Mouse (Mus musculus) gastrocnemius, postnatal 36 days (tissue): ENCODE data around the gene St6gal1. TPM values are rescaled to one million over a fixed set of nuclear protein-coding genes. Genes with fewer than 3 reads are reported as not detected.
"Not testable (repeated sequence)": the region's sequence is repeated elsewhere in the genome, so short reads cannot be mapped to it uniquely, and the experiment has no call there.

ENCODE experiments used
- DNase-seq, 2 experiments: peaks; one replicate each; pipeline ENCODE4 v3.0.0; 2022
- intact Hi-C: fragments of 180-260 bp; cut with DNase I; formaldehyde crosslinking; loops from one replicate; pipeline ENCODE4 v1.15.1; 2025
- long read RNA-seq, 2 experiments: library from polyadenylated mRNA; stranded (forward); transcript quantifications; one replicate each; pipeline ENCODE4 v2.0.0; 2021
- total RNA-seq, 2 experiments: library from RNA; stranded (reverse); gene quantifications; 2 replicates each; pipeline ENCODE4 v1.2.3; 2021

St6gal1 gene
- total RNA-seq, result 1 to 10 TPM; 2.4 to 3.2 TPM
- long read RNA-seq, experiment 1, full-length matches to known transcripts, result 2 of 3 reads
- long read RNA-seq, experiment 1, partial matches to known transcripts, result 0 of 3 reads
- long read RNA-seq, experiment 1, other reads (novel, unspliced or antisense), result 1 of 3 reads
- long read RNA-seq, experiment 2, partial matches to known transcripts, result 0 of 1 reads
- long read RNA-seq, experiment 2, other reads (novel, unspliced or antisense), result 1 of 1 reads

DNA sequence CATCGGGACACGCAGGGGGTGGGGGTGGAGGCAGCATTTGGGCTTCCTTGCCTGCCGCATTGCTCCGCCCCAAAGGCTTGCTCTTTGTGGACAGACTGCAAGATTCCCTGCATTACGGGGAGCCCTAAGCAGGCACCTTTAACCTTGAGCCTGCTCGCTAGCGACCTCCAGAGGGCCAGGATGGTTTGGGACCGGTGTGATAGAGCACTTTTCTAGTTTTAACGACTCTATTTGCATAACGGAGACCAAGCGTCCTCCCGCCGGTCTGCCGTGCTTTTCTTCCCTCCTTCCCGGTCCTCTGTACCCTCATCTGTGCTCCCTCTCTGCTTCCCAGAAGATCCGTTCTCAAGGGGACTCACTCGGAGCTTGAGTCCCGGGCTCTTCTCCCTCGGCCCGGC, at the start of gene St6gal1:
TSS of gene St6gal1 (plus strand) at position 70 of the 398 bp plus-strand sequence.
- intact Hi-C loops, result loop anchor here (5.0 kb wide), 1 partner anchor 67 kb away; no protein-coding TSS in a partner anchor
- peak; percentile 69 to 76 for DNase-seq

DNA sequence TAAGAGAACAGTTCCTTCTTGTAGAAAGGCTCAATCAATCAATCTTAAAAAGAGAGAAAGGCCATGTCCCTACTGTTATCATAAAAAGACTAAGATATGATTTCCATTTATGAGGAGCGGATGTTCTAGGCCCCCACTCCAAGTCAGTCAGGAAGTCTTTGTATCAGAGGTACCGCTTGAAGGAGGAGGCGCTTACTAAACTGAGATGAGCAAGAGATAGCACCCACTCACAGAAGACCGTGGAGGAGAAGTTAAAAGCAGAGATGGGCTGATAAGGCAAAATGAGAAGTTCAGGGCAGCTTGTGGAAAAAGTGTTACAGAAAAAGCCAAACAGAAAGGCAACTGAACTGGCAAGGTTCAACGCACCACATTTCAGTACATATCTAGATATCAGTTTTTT, 49.7 kb upstream of the St6gal1 start:
- DNase-seq, result no peak
- intact Hi-C loops, result no loop called here

GRCm38 (mm10) chr16:23175956-23176355, 48.6 kb upstream of the St6gal1 start:
- DNase-seq, result no peak
- intact Hi-C loops, result no loop called here

DNA sequence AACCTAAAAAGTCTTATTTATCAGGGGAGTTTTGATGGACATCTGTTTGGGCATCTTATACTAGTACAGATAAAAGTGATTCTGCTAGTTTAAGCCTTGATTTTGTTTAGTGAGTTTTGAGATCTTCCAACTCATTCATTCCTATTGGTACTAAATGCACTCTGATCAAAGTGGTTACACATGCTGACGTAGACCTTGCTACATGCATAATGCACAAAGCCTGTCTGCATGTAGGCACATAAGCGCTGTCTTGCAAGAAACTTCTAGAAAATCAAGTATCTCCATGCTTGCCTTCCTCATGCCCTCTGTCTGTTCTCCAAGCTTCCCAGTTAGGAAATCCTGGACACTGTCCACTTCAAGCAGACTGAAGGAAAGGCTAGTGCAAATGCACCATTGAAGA, 46.7 kb upstream of the St6gal1 start:
- DNase-seq, result no peak
- intact Hi-C loops, result no loop called here

DNA sequence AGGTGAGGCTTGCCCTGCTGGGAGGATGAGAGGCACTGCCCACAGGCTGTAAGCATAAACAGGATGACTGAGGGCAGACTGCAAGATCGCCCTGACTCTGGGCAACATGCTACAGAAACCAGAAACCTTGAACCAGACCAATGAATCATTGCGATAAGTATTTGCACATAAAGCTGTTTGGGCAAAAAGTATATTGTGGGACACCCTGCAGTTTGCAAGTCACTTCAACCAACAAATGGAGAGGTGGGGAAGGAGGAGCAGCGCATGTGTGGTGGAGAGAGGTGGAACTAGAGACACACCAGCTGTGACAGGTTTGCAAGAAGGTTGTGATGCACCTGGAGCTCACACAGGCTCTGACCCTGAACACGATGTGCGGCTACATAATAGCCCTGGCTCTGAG, 45.7 kb upstream of the St6gal1 start:
- intact Hi-C loops, result no loop called here
- DNase-seq, result no peak

- DNase-seq, intact Hi-C loops: not testable (repeated sequence)
Measured at GRCm38 (mm10) chr16:23179436-23179835, 45.1 kb upstream of the St6gal1 start.

- DNase-seq, result no peak
- intact Hi-C loops, result no loop called here
Measured at GRCm38 (mm10) chr16:23181054-23181453, 43.5 kb upstream of the St6gal1 start.

DNA sequence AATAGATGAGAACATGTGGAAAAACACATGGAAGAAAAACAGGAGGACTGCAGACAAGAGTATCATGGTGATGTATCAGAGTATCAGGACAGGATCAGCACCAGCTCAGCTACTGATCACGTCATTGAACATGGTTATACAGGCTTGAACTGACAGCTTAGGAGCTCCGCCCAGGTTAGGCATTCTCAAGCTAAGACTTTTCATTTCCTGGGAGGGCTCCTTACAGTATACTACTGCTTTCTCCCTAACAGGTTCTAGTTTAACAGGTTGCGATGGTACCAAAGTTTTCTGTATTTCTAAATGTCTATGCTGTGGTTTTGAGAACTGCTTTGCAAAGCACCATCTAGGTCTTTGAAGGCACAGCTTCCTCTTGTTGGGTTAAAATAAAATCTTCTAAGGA, 43.1 kb upstream of the St6gal1 start:
- no peak for DNase-seq
- intact Hi-C loops, result no loop called here

DNA sequence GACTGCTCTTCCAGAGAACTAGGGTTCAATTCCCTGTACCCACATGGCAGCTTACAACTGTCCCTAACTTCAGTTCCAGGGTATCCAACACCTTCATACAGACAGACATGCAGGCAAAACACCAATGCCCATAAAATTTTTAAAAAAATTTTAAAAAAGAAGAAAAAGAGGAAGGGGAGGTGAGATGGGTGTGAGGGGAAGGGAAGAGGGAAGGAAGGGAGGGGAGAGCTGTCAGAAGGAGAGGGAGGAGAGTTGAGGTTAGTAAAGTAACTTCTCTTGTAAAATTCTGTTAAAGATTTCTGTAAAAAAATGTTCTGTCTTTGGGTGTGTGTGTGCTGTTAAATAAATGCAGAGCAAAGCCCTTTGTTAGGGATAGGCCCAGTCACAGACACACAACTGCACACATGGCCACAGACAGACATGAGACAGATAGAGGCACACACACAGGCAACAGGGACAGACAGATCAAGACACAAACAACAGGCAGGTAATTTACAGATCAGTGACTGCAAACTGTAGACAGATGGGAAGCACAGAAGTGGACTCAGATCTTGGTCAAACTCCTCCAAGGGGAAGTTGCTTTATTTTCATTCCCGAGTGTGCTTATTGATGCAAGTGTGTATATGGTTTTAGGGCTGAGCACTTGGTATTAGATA, 42.5 kb upstream of the St6gal1 start:
- intact Hi-C loops, result no loop called here

DNA sequence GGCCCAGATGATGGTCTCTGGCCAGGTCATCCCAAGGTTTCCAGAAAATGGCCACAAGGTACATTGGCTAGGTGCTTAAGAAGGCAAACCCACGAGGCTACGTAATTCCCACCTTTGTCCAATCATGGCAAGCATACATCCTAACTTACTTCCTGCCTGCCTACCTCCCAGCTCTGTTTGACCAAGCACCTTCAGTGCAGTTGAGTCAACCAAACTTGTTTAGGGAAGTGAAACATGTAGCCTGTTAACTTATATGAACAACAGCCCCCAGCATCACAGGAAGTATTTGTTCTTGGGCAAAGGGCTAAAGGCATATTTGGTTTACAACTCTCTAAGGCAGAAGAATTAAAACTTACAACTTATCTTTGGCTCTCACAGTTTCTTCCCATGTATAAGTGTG, 38.7 kb upstream of the St6gal1 start:
- intact Hi-C loops, result no loop called here
- no peak for DNase-seq

More for the DNA sequence above, 42.5 kb upstream of the St6gal1 start:
- no peak for DNase-seq

- intact Hi-C loops, result no loop called here
- DNase-seq, result no peak
Measured at GRCm38 (mm10) chr16:23186418-23186817, 38.1 kb upstream of the St6gal1 start.

DNA sequence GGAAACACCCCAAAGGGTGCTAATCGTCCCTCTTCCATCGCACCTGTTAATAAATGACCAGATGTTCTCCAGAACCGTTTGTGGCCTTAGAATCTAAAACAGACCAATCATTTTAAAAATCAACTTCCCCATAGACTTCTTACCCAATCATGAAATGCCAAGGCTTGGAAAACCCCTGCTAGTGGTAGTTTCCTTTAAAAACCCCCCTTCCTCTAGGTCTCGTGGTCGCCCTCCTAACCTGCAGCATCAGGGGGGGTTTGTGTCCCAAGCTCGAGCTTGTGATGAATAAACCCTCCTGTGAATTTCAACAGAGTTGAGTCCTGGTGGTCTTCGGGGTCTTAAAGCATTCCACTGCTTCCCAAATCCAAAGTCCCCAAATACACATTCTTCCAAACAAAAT, 36.6 kb upstream of the St6gal1 start:
- intact Hi-C loops, result no loop called here
- DNase-seq, result no peak

- intact Hi-C loops, result no loop called here
- no peak for DNase-seq
Measured at GRCm38 (mm10) chr16:23189612-23190011, 34.9 kb upstream of the St6gal1 start.

DNA sequence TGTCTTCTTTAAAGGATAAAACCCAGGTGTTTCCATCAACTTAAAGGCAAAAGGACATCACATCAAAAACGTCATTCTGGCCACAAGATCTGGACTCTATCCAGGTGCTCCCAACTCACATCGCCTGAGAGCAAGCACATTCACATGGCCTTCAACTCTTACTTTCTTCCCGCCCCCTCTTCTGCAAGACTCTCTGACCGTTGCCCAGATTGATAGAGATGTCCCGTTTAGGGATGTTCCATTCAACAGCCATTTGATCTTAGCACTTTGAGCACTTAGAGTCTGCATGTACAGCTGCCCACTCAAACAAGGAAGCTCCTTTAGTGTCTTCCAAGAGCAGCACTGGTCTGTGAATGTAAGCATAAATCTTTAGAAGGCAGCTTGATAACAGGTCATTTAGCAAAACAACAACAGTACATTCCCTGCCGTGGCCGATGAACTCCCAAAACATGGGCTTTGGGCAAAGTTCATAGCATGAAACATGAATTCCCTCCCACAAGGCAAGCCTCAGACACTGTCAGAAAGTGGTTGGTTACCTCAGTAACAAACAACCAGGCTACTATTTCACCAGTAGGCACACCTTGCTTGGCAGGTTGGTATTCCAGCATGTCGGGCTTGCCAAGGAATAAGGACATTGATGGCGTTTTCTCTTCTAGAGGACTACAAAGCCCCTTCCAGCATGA, 32.8 kb upstream of the St6gal1 start:
- no peak for DNase-seq
- intact Hi-C loops, result no loop called here

DNA sequence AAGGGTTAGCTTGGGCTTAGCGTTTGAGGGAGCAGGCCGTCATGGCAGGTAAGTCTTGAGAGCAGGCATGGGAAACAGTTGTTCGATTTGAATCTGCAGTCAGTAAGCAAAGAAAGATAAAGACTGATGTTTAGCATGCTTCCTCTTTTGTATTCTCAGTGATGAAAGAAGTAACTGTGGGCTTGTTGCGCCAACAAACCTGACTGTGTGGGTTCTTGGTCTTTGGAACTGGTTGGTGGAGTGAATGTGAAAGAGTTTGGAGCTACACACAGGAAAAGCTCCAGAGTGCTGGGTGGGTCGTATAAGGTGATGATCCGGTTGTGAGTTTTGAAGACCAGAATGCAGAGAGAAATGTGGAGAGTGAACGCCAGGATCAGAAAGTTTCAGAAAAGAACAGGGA, 28.9 kb upstream of the St6gal1 start:
- no peak for DNase-seq
- intact Hi-C loops, result no loop called here

GRCm38 (mm10) chr16:23196296-23196695, 28.2 kb upstream of the St6gal1 start:
- intact Hi-C loops, result no loop called here
- no peak for DNase-seq

DNA sequence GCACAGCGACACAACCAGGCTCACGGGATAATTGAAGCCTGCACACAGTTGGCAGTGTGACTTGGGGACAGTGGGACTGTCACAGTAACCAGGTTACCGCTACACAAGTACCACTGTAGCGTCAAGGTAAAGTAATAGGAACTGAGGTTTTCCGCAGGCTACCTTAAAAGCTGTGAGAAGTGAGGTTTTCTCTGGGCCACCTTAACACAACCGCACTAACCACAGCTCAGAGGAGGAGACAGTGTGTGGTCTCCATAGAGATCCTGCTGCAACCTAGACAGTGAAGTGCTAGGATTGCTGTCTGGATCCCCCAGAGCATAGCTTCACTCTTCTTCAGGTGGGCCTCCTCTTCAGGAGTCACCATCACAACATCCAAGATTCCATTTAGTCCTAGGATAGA, 27.7 kb upstream of the St6gal1 start:
- intact Hi-C loops, result no loop called here
- no peak for DNase-seq

DNA sequence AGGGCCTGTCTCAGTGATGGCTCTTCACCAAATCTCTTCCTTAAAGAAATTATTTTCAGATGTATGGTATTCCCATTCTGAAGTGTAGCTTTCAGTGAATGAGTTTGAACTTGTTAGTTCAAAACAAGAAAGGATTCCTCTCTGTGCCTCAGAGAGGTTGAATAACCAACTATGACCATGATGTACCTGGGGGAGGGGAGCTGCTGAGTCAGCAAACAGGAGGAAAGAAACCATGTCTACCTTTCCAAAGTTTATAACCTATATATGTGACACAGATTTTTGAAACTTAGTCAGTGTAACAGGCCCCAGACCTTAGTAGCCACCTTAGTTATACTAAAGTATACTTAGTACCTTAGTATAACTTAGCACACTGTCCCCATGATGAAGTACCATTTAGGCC, 23.0 kb upstream of the St6gal1 start:
- no peak for DNase-seq
- intact Hi-C loops, result no loop called here

DNA sequence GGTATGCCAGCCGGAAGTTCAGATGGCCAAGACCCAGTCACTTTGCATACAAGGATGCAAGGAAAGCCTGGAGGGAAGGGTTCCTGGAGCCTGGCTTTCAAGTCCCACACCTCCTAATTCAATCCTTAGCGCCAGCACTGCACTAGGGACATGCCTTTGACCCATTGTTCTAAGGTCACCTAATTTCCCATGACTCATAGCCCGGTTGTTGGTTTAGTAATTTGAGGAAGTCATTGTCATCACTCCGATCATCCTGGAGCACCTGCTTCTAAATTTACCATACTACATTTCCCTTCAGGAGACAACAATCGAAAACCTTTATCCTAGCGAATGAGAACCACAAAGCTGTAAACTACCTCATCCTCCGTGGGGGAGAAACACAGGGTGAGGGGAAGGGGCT, 10.2 kb upstream of the St6gal1 start:
- DNase-seq, result no peak

DNA sequence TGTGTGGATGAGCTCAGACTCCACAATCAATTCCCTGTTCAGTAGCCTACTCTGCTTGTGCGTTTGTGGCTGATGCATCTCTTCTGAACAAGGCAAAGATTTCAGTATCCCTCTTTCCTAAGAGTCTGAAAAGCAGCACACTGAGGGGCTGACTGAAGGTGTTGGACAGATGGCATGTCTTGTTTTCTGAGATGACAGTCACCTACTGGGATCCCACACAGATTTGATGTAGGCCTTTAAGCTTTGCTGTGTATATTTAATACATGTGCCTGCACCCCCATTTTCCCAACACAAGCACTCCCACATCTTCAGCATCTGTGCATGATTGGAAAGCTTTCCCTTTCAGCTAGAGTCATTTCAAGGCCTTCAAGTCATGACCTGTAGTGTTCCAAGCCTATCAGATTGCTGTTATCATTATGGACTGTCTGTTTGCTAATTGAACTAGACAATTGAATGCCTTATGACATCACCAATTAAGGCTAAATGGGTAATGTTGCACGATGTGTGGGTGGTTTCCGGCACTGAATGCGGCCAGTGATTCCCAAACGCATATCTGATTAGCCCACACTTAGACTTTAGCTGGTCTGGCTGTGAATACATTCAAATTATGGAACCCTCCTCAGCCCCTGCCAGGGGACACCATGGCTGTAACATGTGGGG, 9.2 kb upstream of the St6gal1 start:
- no peak for DNase-seq
- intact Hi-C loops, result no loop called here

More for the DNA sequence above, 10.2 kb upstream of the St6gal1 start:
- intact Hi-C loops, result no loop called here

GRCm38 (mm10) chr16:23216366-23216765, 8.2 kb upstream of the St6gal1 start:
- DNase-seq, result no peak
- intact Hi-C loops, result no loop called here
